Mouse (Mus musculus): ENCODE data around the gene Upf2. TPM values are rescaled to one million over a fixed set of nuclear protein-coding genes. Genes with fewer than 3 reads are reported as not detected.
"Not testable (repeated sequence)": the region's sequence is repeated elsewhere in the genome, so short reads cannot be mapped to it uniquely, and the experiment has no call there.

Upf2 gene
- polyA plus RNA-seq, 1 experiment from 2014 or later, result 12.8 TPM

DNA sequence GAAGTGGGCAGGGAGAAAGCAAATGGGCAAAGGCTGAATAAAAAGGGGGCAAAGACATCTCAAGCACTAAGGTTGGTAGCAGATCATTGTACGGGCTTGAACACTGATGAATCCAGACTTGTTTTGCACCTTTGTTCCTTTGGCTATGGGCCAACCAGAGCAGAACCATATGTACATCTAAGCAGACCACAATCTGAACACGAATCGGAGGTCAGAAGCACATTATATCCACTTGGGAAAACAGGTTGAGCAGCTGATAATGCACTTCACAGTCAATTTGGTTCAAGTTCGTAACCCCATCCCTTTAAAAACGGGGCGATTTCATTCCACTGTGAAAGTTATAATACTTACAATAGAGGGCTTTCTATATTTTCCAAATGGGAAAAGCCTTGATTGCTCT lies 964 bp upstream of the Upf2 start:
- Histone ChIP-seq H3K4me2 (peak overlapping the region; percentile 79), H3K9ac (peak overlapping the region; percentile 96), H3K27me3 (no peaks in the 10 kb centered on the region), H3K9me3 (no peaks in the 10 kb centered on the region), H3K4me1 (peaks cover 14% of the 10 kb centered on the region), H3K4me3 (peak overlapping the region; percentile 98), H3K36me3 (no peaks in the 10 kb centered on the region), H3K27ac (peak overlapping the region; percentile 90)
- 8% methylated on average over 6 of the region's 6 CpGs for WGBS
- ATAC-seq (ENCODE audit: insufficient number of reproducible peaks, insufficient read depth, low FRiP score, low TSS enrichment, low read depth), result no peak

GRCm38 (mm10) chr2:5951621-5952211 lies 447 bp downstream of the Upf2 start:
- ATAC-seq (ENCODE audit: insufficient number of reproducible peaks, insufficient read depth, low FRiP score, low TSS enrichment, low read depth), result peak; percentile 44
- Histone ChIP-seq H3K27me3 (no peaks in the 10 kb centered on the region), H3K36me3 (no peaks in the 10 kb centered on the region), H3K4me3 (peak overlapping the region; percentile 98), H3K4me2 (peak overlapping the region; percentile 79), H3K27ac (peak overlapping the region; percentile 90), H3K9ac (peak overlapping the region; percentile 96), H3K4me1 (peaks cover 14% of the 10 kb centered on the region), H3K9me3 (no peaks in the 10 kb centered on the region)
- under 1% methylated on average over 46 of the region's 46 CpGs for WGBS

DNA sequence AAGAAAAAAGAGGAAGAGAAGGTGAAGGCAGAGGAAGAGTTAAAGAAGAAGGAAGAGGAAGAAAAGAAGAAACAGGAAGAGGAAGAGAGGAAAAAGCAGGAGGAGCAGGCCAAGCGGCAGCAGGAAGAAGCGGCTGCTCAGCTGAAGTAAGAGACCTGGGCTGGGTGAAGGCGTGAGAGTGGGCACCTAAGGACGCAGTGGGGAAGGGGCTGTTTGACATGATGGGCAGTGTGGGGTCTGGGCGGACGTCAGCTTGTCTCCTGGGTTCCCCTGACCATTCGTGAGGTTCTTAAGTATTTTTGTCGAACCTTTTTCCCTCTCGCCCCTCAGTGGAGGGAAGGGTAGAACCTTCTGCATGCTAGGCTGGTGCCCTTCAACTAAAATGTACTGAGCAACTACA lies 6.4 kb downstream of the Upf2 start:
- H3K4me2 ChIP-seq, result no peak overlapping the region
- H3K4me1 ChIP-seq, result peaks cover 7% of the 10 kb centered on the region
- no peak overlapping the region for H3K4me3 ChIP-seq
- no peak for ATAC-seq (ENCODE audit: insufficient number of reproducible peaks, insufficient read depth, low FRiP score, low TSS enrichment, low read depth)
- H3K27ac ChIP-seq, result no peak overlapping the region
- no peaks in the 10 kb centered on the region for H3K27me3 ChIP-seq
- no peak overlapping the region for H3K9ac ChIP-seq
- peaks cover 50% of the 10 kb centered on the region for H3K36me3 ChIP-seq
- H3K9me3 ChIP-seq, result no peaks in the 10 kb centered on the region
- WGBS, result 95% methylated on average over 9 of the region's 9 CpGs

DNA sequence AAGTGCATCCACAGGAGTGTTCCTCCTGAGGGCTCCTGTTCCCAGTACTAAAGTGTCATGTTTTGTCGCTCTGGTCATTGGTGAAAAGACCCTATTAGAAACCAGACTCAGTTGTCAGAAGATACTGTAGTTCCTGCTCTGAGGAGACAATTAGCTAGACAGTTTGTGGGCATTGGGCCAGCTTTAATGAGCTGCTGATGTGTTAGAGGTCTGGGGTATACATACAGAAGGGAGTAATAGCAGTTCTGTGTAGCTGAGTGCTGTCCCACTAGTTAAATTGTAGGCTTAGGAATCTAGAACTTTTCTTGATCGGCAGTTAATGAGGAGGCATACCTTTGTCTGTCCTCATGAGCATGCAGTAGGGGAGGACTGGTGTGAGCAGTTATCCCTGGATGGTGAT lies 11.0 kb downstream of the Upf2 start:
- Histone ChIP-seq H3K36me3 (peaks cover 71% of the 10 kb centered on the region), H3K4me2 (no peak overlapping the region), H3K9ac (no peak overlapping the region), H3K27ac (no peak overlapping the region), H3K9me3 (no peaks in the 10 kb centered on the region), H3K4me3 (no peak overlapping the region), H3K27me3 (no peaks in the 10 kb centered on the region), H3K4me1 (peaks cover 3% of the 10 kb centered on the region; the same call in 1 of the 2 replicates)
- ATAC-seq (ENCODE audit: insufficient number of reproducible peaks, insufficient read depth, low FRiP score, low TSS enrichment, low read depth), result no peak
- WGBS, result 88% methylated on average over 2 of the region's 2 CpGs

DNA sequence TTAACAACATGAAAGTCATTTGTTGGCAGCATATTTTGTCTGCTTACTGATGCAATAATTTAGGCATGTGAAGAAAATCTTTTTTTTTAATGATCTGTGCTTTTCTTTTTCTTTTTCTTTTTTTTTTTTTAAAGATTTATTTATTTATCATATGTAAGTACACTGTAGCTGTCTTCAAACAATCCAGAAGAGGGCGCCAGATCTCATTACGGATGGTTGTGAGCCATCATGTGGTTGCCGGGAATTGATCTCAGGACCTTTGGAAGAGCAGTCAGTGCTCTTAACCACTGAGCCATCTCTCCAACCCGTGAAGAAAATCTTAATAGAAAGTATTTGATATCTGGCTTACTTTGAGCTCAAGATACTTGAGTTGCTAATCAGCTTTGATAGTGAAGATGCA lies 12.5 kb downstream of the Upf2 start:
- H3K27me3 ChIP-seq; H3K4me1 ChIP-seq; H3K27ac ChIP-seq; H3K9ac ChIP-seq; H3K4me2 ChIP-seq; ATAC-seq (ENCODE audit: insufficient number of reproducible peaks, insufficient read depth, low FRiP score, low TSS enrichment, low read depth); H3K9me3 ChIP-seq; H3K4me3 ChIP-seq: not testable (repeated sequence)
- H3K36me3 ChIP-seq, result peaks cover 60% of the 10 kb centered on the region
- whole genome bisulfite sequencing, result 90% methylated on average over 4 of the region's 4 CpGs

- peaks cover 46% of the 10 kb centered on the region for H3K36me3 ChIP-seq
- 95% methylated on average over 3 of the region's 3 CpGs for WGBS
- no peak overlapping the region for H3K4me2 ChIP-seq
- H3K27ac ChIP-seq, result no peak overlapping the region
- H3K9ac ChIP-seq, result no peak overlapping the region
- H3K27me3 ChIP-seq, result no peaks in the 10 kb centered on the region
- peaks cover 3% of the 10 kb centered on the region; the same call in 1 of the 2 replicates for H3K4me1 ChIP-seq
- no peaks in the 10 kb centered on the region for H3K9me3 ChIP-seq
- no peak overlapping the region for H3K4me3 ChIP-seq
- ATAC-seq (ENCODE audit: insufficient number of reproducible peaks, insufficient read depth, low FRiP score, low TSS enrichment, low read depth), result no peak
Observed at GRCm38 (mm10) chr2:5965972-5966371, 14.7 kb downstream of the Upf2 start.

- not testable (repeated sequence) for H3K9me3 ChIP-seq; H3K9ac ChIP-seq; H3K27me3 ChIP-seq; H3K4me3 ChIP-seq; H3K27ac ChIP-seq; H3K4me1 ChIP-seq; H3K4me2 ChIP-seq; ATAC-seq (ENCODE audit: insufficient number of reproducible peaks, insufficient read depth, low FRiP score, low TSS enrichment, low read depth)
- peaks cover 29% of the 10 kb centered on the region for H3K36me3 ChIP-seq
- 97% methylated on average over 3 of the region's 3 CpGs for WGBS
Observed at GRCm38 (mm10) chr2:5970629-5971028, 19.4 kb downstream of the Upf2 start.

DNA sequence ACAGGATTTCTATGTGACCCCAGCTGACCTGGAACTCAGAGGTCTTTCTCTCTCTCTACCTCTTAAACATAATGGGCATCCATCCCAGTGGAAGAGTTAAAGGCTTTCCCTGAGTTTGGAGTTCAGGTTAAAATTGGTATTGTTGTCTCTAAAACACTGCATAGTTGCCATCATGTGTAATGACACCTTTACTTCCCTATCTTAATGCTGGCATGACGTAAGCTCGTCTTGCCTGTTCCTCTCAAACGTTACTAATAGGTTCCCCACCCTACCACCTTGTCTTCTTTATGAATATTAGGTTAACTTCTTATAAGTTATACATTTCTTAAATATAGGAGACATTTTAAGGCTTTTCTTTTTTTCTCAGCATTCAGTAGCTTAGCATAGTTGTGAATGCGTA lies 26.3 kb downstream of the Upf2 start:
- no peaks in the 10 kb centered on the region for H3K4me1 ChIP-seq
- no peak overlapping the region for H3K4me3 ChIP-seq
- H3K9me3 ChIP-seq, result no peaks in the 10 kb centered on the region
- peaks cover 47% of the 10 kb centered on the region for H3K36me3 ChIP-seq
- no peaks in the 10 kb centered on the region for H3K27me3 ChIP-seq
- 91% methylated on average over 4 of the region's 4 CpGs for WGBS
- no peak overlapping the region for H3K9ac ChIP-seq
- ATAC-seq (ENCODE audit: insufficient number of reproducible peaks, insufficient read depth, low FRiP score, low TSS enrichment, low read depth), result no peak
- H3K27ac ChIP-seq, result no peak overlapping the region
- no peak overlapping the region for H3K4me2 ChIP-seq

DNA sequence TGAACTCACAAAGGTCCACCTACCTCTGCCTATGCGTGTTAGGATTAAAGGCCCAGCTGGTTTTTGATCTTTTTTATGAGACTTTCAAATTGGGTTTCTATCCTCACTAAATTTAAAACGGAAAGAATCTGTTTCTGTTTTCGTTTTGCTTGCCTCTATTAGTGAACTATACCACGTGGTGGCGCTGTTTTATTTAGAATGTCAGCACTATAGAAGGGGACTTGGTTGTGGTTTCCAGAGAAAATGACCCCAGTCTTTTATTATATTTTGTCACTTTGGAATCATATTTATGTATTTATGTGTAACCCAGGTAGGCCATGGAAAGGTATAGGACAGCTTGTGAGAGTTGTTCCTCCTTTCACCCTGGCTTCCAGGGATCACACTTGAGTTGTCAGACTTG lies 44.3 kb downstream of the Upf2 start:
- H3K9ac ChIP-seq, result no peak overlapping the region
- no peak overlapping the region for H3K4me2 ChIP-seq
- H3K27me3 ChIP-seq, result no peaks in the 10 kb centered on the region
- WGBS, result 17% methylated on average over 5 of the region's 5 CpGs
- H3K4me3 ChIP-seq, result no peak overlapping the region
- no peak for ATAC-seq (ENCODE audit: insufficient number of reproducible peaks, insufficient read depth, low FRiP score, low TSS enrichment, low read depth)
- H3K4me1 ChIP-seq, result no peaks in the 10 kb centered on the region
- no peak overlapping the region for H3K27ac ChIP-seq
- no peaks in the 10 kb centered on the region for H3K9me3 ChIP-seq
- H3K36me3 ChIP-seq, result peaks cover 17% of the 10 kb centered on the region

DNA sequence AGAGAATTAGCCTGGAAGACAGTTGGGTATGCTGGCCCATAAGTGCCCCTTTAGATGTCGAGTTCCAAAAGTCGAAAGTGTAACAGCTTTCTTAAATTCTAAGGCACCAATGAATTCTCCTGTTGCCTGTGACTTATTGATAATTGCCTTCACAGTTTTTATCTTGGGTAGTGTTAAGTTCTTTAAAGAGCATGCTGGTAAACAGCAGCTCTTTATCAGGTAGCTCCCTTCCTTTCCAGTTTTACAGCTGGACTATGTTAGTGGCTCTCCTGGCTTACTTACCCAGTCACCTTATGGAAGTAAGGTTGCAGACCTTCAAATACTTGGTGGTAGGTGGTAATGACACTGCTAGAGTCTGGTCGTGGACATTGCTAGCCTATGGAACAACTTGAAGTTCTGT lies 52.7 kb downstream of the Upf2 start:
- H3K9me3 ChIP-seq, result no peaks in the 10 kb centered on the region
- no peak overlapping the region for H3K4me2 ChIP-seq
- H3K27me3 ChIP-seq, result no peaks in the 10 kb centered on the region
- H3K4me1 ChIP-seq, result peaks cover 5% of the 10 kb centered on the region; the same call in 1 of the 2 replicates
- no peak overlapping the region for H3K9ac ChIP-seq
- peaks cover 7% of the 10 kb centered on the region for H3K36me3 ChIP-seq
- ATAC-seq (ENCODE audit: insufficient number of reproducible peaks, insufficient read depth, low FRiP score, low TSS enrichment, low read depth), result no peak
- no peak overlapping the region for H3K4me3 ChIP-seq
- H3K27ac ChIP-seq, result no peak overlapping the region
- 87% methylated on average over 3 of the region's 3 CpGs for WGBS

- Histone ChIP-seq H3K4me2 (no peak overlapping the region), H3K27ac (no peak overlapping the region), H3K4me3 (no peak overlapping the region), H3K27me3 (no peaks in the 10 kb centered on the region), H3K4me1 (no peaks in the 10 kb centered on the region), H3K36me3 (peaks cover 38% of the 10 kb centered on the region), H3K9ac (no peak overlapping the region), H3K9me3 (no peaks in the 10 kb centered on the region)
- no peak for ATAC-seq (ENCODE audit: insufficient number of reproducible peaks, insufficient read depth, low FRiP score, low TSS enrichment, low read depth)
- 91% methylated on average over 5 of the region's 5 CpGs for WGBS
Observed at GRCm38 (mm10) chr2:6014532-6014931, 63.3 kb downstream of the Upf2 start.

- H3K4me3 ChIP-seq; H3K9me3 ChIP-seq; H3K9ac ChIP-seq; H3K27me3 ChIP-seq; H3K4me2 ChIP-seq; ATAC-seq (ENCODE audit: insufficient number of reproducible peaks, insufficient read depth, low FRiP score, low TSS enrichment, low read depth); H3K27ac ChIP-seq; H3K4me1 ChIP-seq: not testable (repeated sequence)
- H3K36me3 ChIP-seq, result peaks cover 45% of the 10 kb centered on the region
- WGBS, result 86% methylated on average over 6 of the region's 6 CpGs
Observed at GRCm38 (mm10) chr2:6015182-6015581, 63.9 kb downstream of the Upf2 start.
